Mouse (Mus musculus): ENCODE measurements at regions not wholly inside any gene's neighbourhood (a gene's known extent, or its start where the extent isn't known, plus 50 kb on each side); places are given as distances from the start of the nearest gene placed in this dataset.

DNA sequence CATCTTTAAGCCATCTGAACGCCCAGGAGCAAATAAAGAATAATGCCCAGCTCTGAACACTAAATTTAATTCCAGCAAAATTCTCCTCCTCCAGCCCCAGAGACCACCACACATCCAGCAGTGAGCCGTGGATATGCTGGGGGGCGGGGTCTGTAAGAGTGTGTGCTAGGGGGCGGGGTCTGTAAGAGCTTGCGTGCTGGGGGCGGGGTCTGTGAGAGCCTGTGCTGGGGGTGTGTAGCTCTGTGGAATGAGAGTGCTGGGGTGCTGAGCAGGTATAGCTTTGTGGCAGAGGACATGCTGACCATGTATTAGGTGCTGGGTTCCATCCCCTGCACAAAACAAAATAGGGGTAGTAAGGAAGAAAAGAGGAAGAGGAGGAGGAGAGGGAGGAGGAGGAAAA, 91.1 kb upstream of the Slc45a1 start:
- TF ChIP-seq POLR2A (IDR thresholded peaks at IDR 0.05; ENCODE audit: insufficient read length, low read depth) (no peak), MAX (IDR thresholded peaks at IDR 0.05; ENCODE audit: low read depth) (no peak), E2F4 (IDR thresholded peaks at IDR 0.05; ENCODE audit: insufficient read depth) (no peak), MYOD1 (IDR thresholded peaks at IDR 0.05; ENCODE audit: control insufficient read depth in 1 of 3, insufficient read length in 2 of 3, low read depth in 2 of 3) (no peak)

Measured in myocyte (in vitro differentiated cells).